Mouse (Mus musculus): Measurements from ENCODE around the gene Smad5. TPM values are rescaled to one million over a fixed set of nuclear protein-coding genes. Genes with fewer than 3 reads are reported as not detected.

The Smad5 gene
- total and polyA plus RNA-seq, 3 experiments, result 4.3 to 7.4 (median 4.4) TPM

DNA sequence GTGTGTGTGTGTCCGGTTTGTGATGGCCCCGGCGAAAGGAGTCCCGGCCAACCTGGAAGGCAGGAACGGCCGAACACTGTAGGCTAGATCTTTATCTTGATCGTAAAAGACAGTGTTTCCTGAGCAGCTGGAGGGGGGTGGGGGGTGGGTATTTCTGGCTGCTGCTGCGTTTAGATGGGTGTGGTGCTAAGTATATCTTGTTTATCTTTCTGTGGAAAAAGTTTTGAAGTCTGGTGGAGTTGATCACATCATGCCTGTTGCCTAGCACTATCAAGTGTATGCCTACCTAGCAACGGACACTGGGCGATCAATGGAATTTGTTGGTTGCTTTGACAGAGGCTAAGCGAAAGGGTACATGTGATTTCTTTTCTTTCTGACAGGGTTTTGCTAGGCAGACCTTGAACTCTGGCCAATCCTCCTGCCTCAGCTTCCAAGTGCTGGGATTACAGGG, 1.1 kb downstream of the Smad5 start (continued):
- no peak for TF ChIP-seq HCFC1 (IDR thresholded peaks at IDR 0.05; ENCODE audit: low read depth, low read length)
- TF ChIP-seq GABPA (IDR thresholded peaks at IDR 0.05; ENCODE audit: insufficient replicate concordance, low read depth, low read length), result no peak
- no peak for TF ChIP-seq ZKSCAN1 (IDR thresholded peaks at IDR 0.05; ENCODE audit: borderline replicate concordance, low read depth, low read length)
- no peak for TF ChIP-seq IRF4 (IDR thresholded peaks at IDR 0.05; ENCODE audit: low read depth, low read length)
- no peak for TF ChIP-seq TBP (conservative IDR thresholded peaks at IDR 0.05; ENCODE audit: low read depth, low read length)
- TF ChIP-seq UBTF (IDR thresholded peaks at IDR 0.05; ENCODE audit: low read depth, low read length), result no peak
- peak; percentile 13; the same call in 1 of the 2 replicates for TF ChIP-seq TCF12 (IDR thresholded peaks at IDR 0.05; ENCODE audit: low read depth, low read length)
- no peak for TF ChIP-seq JUN (IDR thresholded peaks at IDR 0.05; ENCODE audit: insufficient read depth, low read depth, low read length)

DNA sequence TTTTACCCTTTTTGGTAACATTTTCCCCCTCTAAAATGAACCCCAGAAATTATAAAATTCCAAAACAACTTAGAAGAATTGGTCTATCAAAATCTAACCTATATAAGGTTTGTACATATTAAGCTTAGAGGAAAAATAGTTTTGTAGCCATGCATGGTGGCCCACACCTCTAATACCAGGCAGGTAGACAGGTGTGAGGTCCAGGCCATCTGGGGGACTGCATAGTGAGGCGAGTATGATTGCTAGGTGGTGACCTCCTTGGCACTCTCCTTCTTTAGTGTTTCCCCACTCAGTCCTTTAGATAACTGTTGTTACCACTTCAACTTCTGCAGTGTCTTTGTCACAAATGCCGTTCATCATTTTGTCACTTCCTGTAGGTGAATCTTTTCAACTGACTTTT, 1.8 kb downstream of the Smad5 start:
- in situ Hi-C loops (cut with MboI; ENCODE audit: low pct_ligation_motif_present, low pct_unique_long_range_greater_than_20kb, low sequenced_read_pairs), result no loop called here
- peaks cover 36% of the 10 kb centered on the region for H3K79me2 ChIP-seq (replicated peaks; ENCODE audit: control insufficient read depth, extremely low read depth, insufficient read depth, poor library complexity, severe bottlenecking)
- H3K9ac ChIP-seq (ENCODE audit: insufficient read depth, low read depth), result peak overlapping the region; percentile 96; the same call in 1 of the 2 replicates
- peaks cover 5 to 32% of the 10 kb centered on the region in 2 experiments for H3K36me3 ChIP-seq (replicated peaks in 1 of 2; ENCODE audit: control insufficient read depth in 1 of 2, insufficient read depth in 1 of 2, low read length in 1 of 2)
- dilution Hi-C loops (cut with MboI; ENCODE audit: extremely low pct_ligation_motif_present, extremely low pct_unique_long_range_greater_than_20kb, low sequenced_read_pairs), result no loop called here
- no peak for DNase-seq (ENCODE audit: extremely low read depth)
- H3K27ac ChIP-seq (ENCODE audit: insufficient read depth, low read depth), result no peak overlapping the region
- TF ChIP-seq KAT2A (IDR thresholded peaks at IDR 0.05; ENCODE audit: insufficient replicate concordance, low read length) (no peak), TBP (conservative IDR thresholded peaks at IDR 0.05; ENCODE audit: low read depth, low read length) (no peak), JUND (conservative IDR thresholded peaks at IDR 0.05; ENCODE audit: low read depth, low read length) (no peak), IRF4 (IDR thresholded peaks at IDR 0.05; ENCODE audit: low read depth, low read length) (no peak), USF1 (IDR thresholded peaks at IDR 0.05; ENCODE audit: low read depth, low read length) (no peak), POLR2A (IDR thresholded peaks at IDR 0.05; ENCODE audit: low read depth, low read length) (no peak), POLR2AphosphoS2 (IDR thresholded peaks at IDR 0.05; ENCODE audit: low read depth, low read length) (no peak), CHD1 (IDR thresholded peaks at IDR 0.05; ENCODE audit: low read depth, low read length) (no peak), MAZ (IDR thresholded peaks at IDR 0.05; ENCODE audit: low read depth, low read length) (no peak), ZC3H11A (IDR thresholded peaks at IDR 0.05; ENCODE audit: low read depth, low read length) (no peak), ZNF384 (IDR thresholded peaks at IDR 0.05; ENCODE audit: low read depth, low read length) (no peak), CHD2 (IDR thresholded peaks at IDR 0.05; ENCODE audit: low read length) (no peak), ZMIZ1 (IDR thresholded peaks at IDR 0.05; ENCODE audit: low read depth, low read length) (no peak), ETS1 (conservative IDR thresholded peaks at IDR 0.05; ENCODE audit: low read depth, low read length) (no peak), BHLHE40 (IDR thresholded peaks at IDR 0.05; ENCODE audit: low read depth, low read length) (no peak), ELF1 (IDR thresholded peaks at IDR 0.05; ENCODE audit: low read depth, low read length) (no peak), TCF12 (IDR thresholded peaks at IDR 0.05; ENCODE audit: low read depth, low read length) (no peak)
- H3K4me2 ChIP-seq (ENCODE audit: insufficient read depth, low read depth, poor library complexity, severe bottlenecking), result peak overlapping the region; percentile 94
- H3K4me3 ChIP-seq (replicated peaks in 1 of 3; ENCODE audit: low read depth in 2 of 3, low read length in 2 of 3, poor library complexity in 1 of 3), result peak overlapping the region in 1 of 3 experiments; percentile 72
- H3K4me1 ChIP-seq (ENCODE audit: control insufficient read depth in 1 of 2, insufficient read depth in 2 of 2), result peaks cover 8 to 30% of the 10 kb centered on the region in 2 experiments
- H3K9me3 ChIP-seq (replicated peaks; ENCODE audit: low read length), result no peaks in the 10 kb centered on the region
- H3K27me3 ChIP-seq (replicated peaks), result no peaks in the 10 kb centered on the region
